Mouse (Mus musculus) CH12.LX (cell line): ENCODE measurements around the gene Gzmd. TPM values are rescaled to one million over a fixed set of nuclear protein-coding genes. Genes with fewer than 3 reads are reported as not detected.
"Not testable (repeated sequence)": the region's sequence is repeated elsewhere in the genome, so short reads cannot be mapped to it uniquely, and the experiment has no call there.

Experiments
- DNase-seq: peaks from one replicate; pipeline ENCODE4 v3.0.0-alpha.2; 2013; ENCODE audit errors: extremely low read depth
- H3K27ac ChIP-seq: 2 replicates; pipeline ENCODE4 v1.5.1; 2012; ENCODE audit warnings: low read depth, mild to moderate bottlenecking, control low read depth, moderate library complexity; ENCODE audit not compliant: insufficient read depth
- H3K27me3 ChIP-seq: replicated peaks from 2 replicates; pipeline ENCODE3; 2012; ENCODE audit warnings: inconsistent platforms
- H3K36me3 ChIP-seq, 2 experiments: replicated peaks in 1 of 2; 2 replicates each; pipeline versions ENCODE3 to v1.6.1; 2012; ENCODE audit warnings: inconsistent platforms in 1 of 2, low read length in 1 of 2, mild to moderate bottlenecking in 1 of 2, mixed read lengths in 1 of 2, moderate library complexity in 1 of 2; ENCODE audit not compliant: control insufficient read depth in 1 of 2, insufficient read depth in 1 of 2
- H3K4me1 ChIP-seq, 2 experiments: 2 replicates each; pipeline ENCODE4 v1.6.1; 2012; ENCODE audit warnings: inconsistent platforms in 1 of 2, moderate library complexity in 1 of 2; ENCODE audit not compliant: insufficient read depth in 2 of 2, control insufficient read depth in 1 of 2
- H3K4me2 ChIP-seq: 2 replicates; pipeline ENCODE4 v1.6.1; 2012; ENCODE audit warnings: low read depth, mild to moderate bottlenecking, control low read depth; ENCODE audit not compliant: poor library complexity, insufficient read depth, severe bottlenecking
- H3K4me3 ChIP-seq, 3 experiments: fragments of 150-350 bp in 1 of 3; sonication (generic) in 1 of 3; replicated peaks in 1 of 3; 2 replicates each; pipeline versions ENCODE3 to v1.5.1; 2011 to 2012; ENCODE audit warnings: low read depth in 2 of 3, low read length in 2 of 3, mild to moderate bottlenecking in 2 of 3, moderate library complexity in 2 of 3, control low read depth in 1 of 3, improper control_type of control experiment in 1 of 3, inconsistent platforms in 1 of 3, mixed read lengths in 1 of 3; ENCODE audit not compliant: poor library complexity in 1 of 3
- H3K79me2 ChIP-seq: replicated peaks from 2 replicates; pipeline ENCODE4 v1.6.1; 2012; ENCODE audit warnings: mild to moderate bottlenecking, moderate library complexity; ENCODE audit not compliant: control insufficient read depth, poor library complexity, insufficient read depth, severe bottlenecking; ENCODE audit errors: extremely low read depth
- H3K9ac ChIP-seq: 2 replicates; pipeline ENCODE4 v1.6.1; 2012; ENCODE audit warnings: low read depth, mild to moderate bottlenecking, control low read depth, moderate library complexity; ENCODE audit not compliant: insufficient read depth
- H3K9me3 ChIP-seq: replicated peaks from 2 replicates; pipeline ENCODE3; 2012; ENCODE audit warnings: low read length, inconsistent platforms, mixed read lengths
- CHD1 ChIP-seq: IDR thresholded peaks from 2 replicates; pipeline ENCODE4 v1.6.1; 2012; ENCODE audit warnings: low read depth, low read length, improper control_type of control experiment, inconsistent platforms
- E2F4 ChIP-seq: IDR thresholded peaks from 2 replicates; pipeline ENCODE4 v1.6.1; 2011; ENCODE audit warnings: low read depth, low read length, improper control_type of control experiment; ENCODE audit not compliant: insufficient replicate concordance
- EP300 ChIP-seq: IDR thresholded peaks from 2 replicates; pipeline ENCODE4 v1.6.1; 2011; ENCODE audit warnings: low read length, improper control_type of control experiment
- MAFK ChIP-seq: IDR thresholded peaks from 2 replicates; pipeline ENCODE4 v1.6.1; 2011; ENCODE audit warnings: low read length, improper control_type of control experiment; ENCODE audit not compliant: insufficient replicate concordance
- MAX ChIP-seq: IDR thresholded peaks from 2 replicates; pipeline ENCODE4 v1.6.1; 2011; ENCODE audit warnings: low read length, improper control_type of control experiment
- MAZ ChIP-seq: IDR thresholded peaks from 2 replicates; pipeline ENCODE4 v1.6.1; 2012; ENCODE audit warnings: low read depth, mild to moderate bottlenecking, inconsistent platforms, low read length, improper control_type of control experiment, moderate library complexity
- NELFE ChIP-seq: IDR thresholded peaks from 2 replicates; pipeline ENCODE4 v1.6.1; 2011; ENCODE audit warnings: low read depth, low read length, improper control_type of control experiment
- NRF1 ChIP-seq: IDR thresholded peaks from 2 replicates; pipeline ENCODE4 v1.6.1; 2014; ENCODE audit warnings: low read depth, mild to moderate bottlenecking, inconsistent platforms, low read length, improper control_type of control experiment, moderate library complexity
- POLR2AphosphoS2 ChIP-seq: IDR thresholded peaks from 2 replicates; pipeline ENCODE4 v1.6.1; 2011; ENCODE audit warnings: low read depth, low read length, improper control_type of control experiment
- RAD21 ChIP-seq: IDR thresholded peaks from 2 replicates; pipeline ENCODE4 v1.6.1; 2011; ENCODE audit warnings: low read depth, mild to moderate bottlenecking, low read length, improper control_type of control experiment, moderate library complexity
- RCOR1 ChIP-seq: conservative IDR thresholded peaks from 2 replicates; pipeline ENCODE4 v1.6.1; 2012; ENCODE audit warnings: low read depth, mild to moderate bottlenecking, inconsistent platforms, low read length, improper control_type of control experiment
- SMC3 ChIP-seq: IDR thresholded peaks from 2 replicates; pipeline ENCODE4 v1.6.1; 2011; ENCODE audit warnings: low read depth, low read length, improper control_type of control experiment
- TBP ChIP-seq: conservative IDR thresholded peaks from 2 replicates; pipeline ENCODE4 v1.6.1; 2011; ENCODE audit warnings: low read depth, low read length, improper control_type of control experiment
- TCF12 ChIP-seq: IDR thresholded peaks from 2 replicates; pipeline ENCODE4 v1.6.1; 2014; ENCODE audit warnings: low read depth, mild to moderate bottlenecking, inconsistent platforms, low read length, improper control_type of control experiment
- ZC3H11A ChIP-seq: IDR thresholded peaks from 2 replicates; pipeline ENCODE4 v1.6.1; 2012; ENCODE audit warnings: low read depth, mild to moderate bottlenecking, inconsistent platforms, low read length, improper control_type of control experiment
- ZMIZ1 ChIP-seq: IDR thresholded peaks from 2 replicates; pipeline ENCODE4 v1.6.1; 2012; ENCODE audit warnings: low read depth, mild to moderate bottlenecking, inconsistent platforms, low read length, improper control_type of control experiment
- dilution Hi-C: fragments of 300-500 bp; cut with MboI; formaldehyde crosslinking; loops from 2 replicates; pipeline ENCODE4 v1.14.3; 2020; ENCODE audit warnings: low sequenced_read_pairs; ENCODE audit not compliant: extremely low pct_unique_long_range_greater_than_20kb, extremely low pct_ligation_motif_present
- in situ Hi-C: fragments of 300-500 bp; cut with MboI; formaldehyde crosslinking; loops from 3 replicates; pipeline ENCODE4 v1.14.3; 2019; ENCODE audit warnings: low sequenced_read_pairs, low pct_ligation_motif_present, low pct_unique_long_range_greater_than_20kb, mixed read lengths
- polyA plus RNA-seq: library from polyadenylated mRNA; unstranded; fragments of >175 nt; gene quantifications from 2 replicates; pipeline ENCODE4 v1.2.1, GENCODE M21; 2012; ENCODE audit warnings: low read depth; ENCODE audit not compliant: insufficient read length
- total RNA-seq, 2 experiments: library from RNA; depleted of rRNA; stranded (reverse); fragments of 300-350 nt in 1 of 2; fragments of >200 nt in 1 of 2; gene quantifications; 2 replicates each; pipeline ENCODE4 v1.2.3; 2012 to 2014

Gene Gzmd
- total and polyA plus RNA-seq, 3 experiments = not detected

- H3K9ac ChIP-seq, H3K9me3 ChIP-seq, DNase-seq, dilution Hi-C loops, in situ Hi-C loops, H3K4me3 ChIP-seq, H3K36me3 ChIP-seq, H3K27me3 ChIP-seq, H3K4me2 ChIP-seq, H3K4me1 ChIP-seq, H3K79me2 ChIP-seq, H3K27ac ChIP-seq: not testable (repeated sequence)
Observed at GRCm38 (mm10) chr14:56115531-56116310, 16.7 kb downstream of the Gzmd start.

- no peak overlapping the region for H3K27ac ChIP-seq
- no peak overlapping the region for H3K4me2 ChIP-seq
- H3K9ac ChIP-seq = no peak overlapping the region
- peaks cover 5% of the 10 kb centered on the region for H3K27me3 ChIP-seq
- no peak for DNase-seq
- dilution Hi-C loops (no loop called here), in situ Hi-C loops (no loop called here)
- no peaks in the 10 kb centered on the region for H3K79me2 ChIP-seq
- TF ChIP-seq ZC3H11A (no peak), MAFK (no peak), EP300 (no peak), RCOR1 (no peak), CHD1 (no peak), POLR2AphosphoS2 (no peak), NRF1 (no peak), NELFE (no peak), E2F4 (no peak), TBP (no peak), MAX (no peak), MAZ (no peak), TCF12 (no peak), RAD21 (no peak), SMC3 (no peak), ZMIZ1 (no peak)
- no peaks in the 10 kb centered on the region for H3K36me3 ChIP-seq
- H3K9me3 ChIP-seq = no peaks in the 10 kb centered on the region
- H3K4me1 ChIP-seq = peaks cover 0 to 3% of the 10 kb centered on the region in 2 experiments; a peak in 1 of 4 replicates
- no peak overlapping the region for H3K4me3 ChIP-seq
Observed at GRCm38 (mm10) chr14:56105447-56106180, 26.8 kb downstream of the Gzmd start.
